In the genomic region with DNA sequence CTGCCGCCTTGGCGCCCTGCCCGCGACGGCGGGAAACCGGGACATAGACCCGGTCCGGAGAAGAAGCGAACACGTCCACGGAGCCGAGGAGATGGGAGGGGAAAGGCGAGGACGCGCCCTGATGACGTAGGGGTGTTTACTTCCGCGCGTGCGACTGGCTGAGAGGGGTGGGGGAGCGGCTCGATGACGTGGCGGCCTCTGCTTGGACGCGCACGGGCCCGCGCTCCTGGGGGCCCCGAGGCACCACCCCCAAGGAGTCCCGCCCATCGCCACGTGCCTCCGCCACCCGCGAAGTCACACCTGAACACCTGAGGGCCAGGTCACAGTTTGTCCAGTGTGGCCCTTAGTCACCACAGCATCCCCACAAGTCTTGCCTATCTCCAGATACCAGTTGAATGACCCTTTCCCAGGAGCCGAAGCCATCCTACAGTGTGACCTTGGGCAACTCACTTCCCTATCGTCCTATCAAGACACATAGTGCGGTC, we compare ENCODE assay signal across 7 mouse cellular contexts. TPM values are rescaled to one million over a fixed set of nuclear protein-coding genes. Genes with fewer than 3 reads are reported as not detected.
DNase-seq lines count a peak whose midpoint lies in the region; ATAC-seq lines count a peak whose summit lies in the region.

A gene (minus strand): TSS at position 242 of the 485 bp plus-strand sequence.

- peak; percentile 96 for DNase-seq in adrenal gland, postnatal 10 days
- DNase-seq in embryonic facial prominence, embryonic 10.5 days (ENCODE audit: low spot score), result peak; percentile 94
- DNase-seq in kidney, adult 11 months, result peak; percentile 91
- peak; percentile 96 for DNase-seq in limb, embryonic 10.5 days (ENCODE audit: low spot score)
- peak; percentile 81 for DNase-seq in spleen, adult 12 weeks (ENCODE audit: low spot score)

- peak within 1 kb of the TSS; percentile 68 for H3K4me2 ChIP-seq in midbrain, embryonic 13.5 days (replicated peaks)

- no peaks in the 10 kb centered on the region for H3K27me3 ChIP-seq in embryonic facial prominence, embryonic 10.5 days (replicated peaks; ENCODE audit: low read depth, poor library complexity, severe bottlenecking)
- H3K27me3 ChIP-seq in limb, embryonic 10.5 days (ENCODE audit: low read depth, poor library complexity, severe bottlenecking), result no peaks in the 10 kb centered on the region
- H3K27me3 ChIP-seq in midbrain, embryonic 13.5 days, result 0 out of 2 replicates have a peak, but pooled peaks cover 4% of the 10 kb centered on the region

- H3K27ac ChIP-seq in embryonic facial prominence, embryonic 10.5 days (replicated peaks), result peak within 1 kb of the TSS; percentile 89
- peak within 1 kb of the TSS; percentile 88 for H3K27ac ChIP-seq in limb, embryonic 10.5 days
- H3K27ac ChIP-seq in midbrain, embryonic 13.5 days, result peak within 1 kb of the TSS; percentile 79

- H3K9ac ChIP-seq in midbrain, embryonic 13.5 days (replicated peaks), result peak within 1 kb of the TSS; percentile 68

- peaks cover 12% of the 10 kb centered on the region for H3K4me1 ChIP-seq in embryonic facial prominence, embryonic 10.5 days
- peaks cover 4% of the 10 kb centered on the region; the same call in 1 of the 2 replicates for H3K4me1 ChIP-seq in limb, embryonic 10.5 days
- peaks cover 10% of the 10 kb centered on the region for H3K4me1 ChIP-seq in midbrain, embryonic 13.5 days (replicated peaks)

- ATAC-seq in granulocyte monocyte progenitor cell, adult 5-6 weeks (replicated peaks; ENCODE audit: poor library complexity, severe bottlenecking), result peak; percentile 96
- ATAC-seq in midbrain, embryonic 13.5 days, result peak; percentile 94

- H3K4me3 ChIP-seq in embryonic facial prominence, embryonic 10.5 days, result peak within 1 kb of the TSS; percentile 99
- H3K4me3 ChIP-seq in limb, embryonic 10.5 days, result peak within 1 kb of the TSS; percentile 99
- peak within 1 kb of the TSS; percentile 85 for H3K4me3 ChIP-seq in midbrain, embryonic 13.5 days (replicated peaks)

- H3K36me3 ChIP-seq in embryonic facial prominence, embryonic 10.5 days (replicated peaks), result peaks cover 38% of the 10 kb centered on the region
- peaks cover 38% of the 10 kb centered on the region for H3K36me3 ChIP-seq in limb, embryonic 10.5 days
- peaks cover 22% of the 10 kb centered on the region for H3K36me3 ChIP-seq in midbrain, embryonic 13.5 days

- H3K9me3 ChIP-seq in embryonic facial prominence, embryonic 10.5 days, result no peaks in the 10 kb centered on the region
- no peaks in the 10 kb centered on the region for H3K9me3 ChIP-seq in limb, embryonic 10.5 days (replicated peaks)
- no peaks in the 10 kb centered on the region for H3K9me3 ChIP-seq in midbrain, embryonic 13.5 days

- 5% methylated on average over 40 of the region's 40 CpGs for WGBS in embryonic facial prominence, embryonic 10.5 days
- 5% methylated on average over 40 of the region's 40 CpGs for WGBS in limb, embryonic 10.5 days
- 6% methylated on average over 40 of the region's 40 CpGs for WGBS in midbrain, embryonic 13.5 days

RNA-seq across cellular contexts. Expression of the gene that starts here (rescaled TPM):
- total RNA-seq in adrenal gland, postnatal 10 days (2021), result 10 to 100 TPM; 28.8 to 33.4 TPM
- 34.6 and 36.2 TPM in 2 replicates for polyA plus RNA-seq in embryonic facial prominence, embryonic 10.5 days (2016; fragmentation: Nextera tagmentation; extraction: Ambion mirVana)
- total RNA-seq in granulocyte monocyte progenitor cell, adult 5-6 weeks (2014; fragmentation: Nextera tagmentation), result 16.3 and 19.3 TPM in 2 replicates
- total RNA-seq in granulocyte monocyte progenitor cell, adult 5-6 weeks (2017), result 31.7 and 31.9 TPM in 2 replicates
- polyA plus RNA-seq in limb, embryonic 10.5 days (2016; fragmentation: Nextera tagmentation; extraction: Ambion mirVana), result 28.4 and 36.1 TPM in 2 replicates
- polyA plus RNA-seq in midbrain, embryonic 13.5 days (2015; fragmentation: Nextera tagmentation; extraction: Ambion mirVana), result 34.2 and 35.4 TPM in 2 replicates

Comparison
In these comparisons a context has a peak if more than half of its experiments do, and no peak if none do; other contexts are left out.
1. Peak in every context shown above with its lines: DNase-seq, ATAC-seq, H3K4me3 ChIP-seq and H3K27ac ChIP-seq.